Mouse (Mus musculus) kidney, postnatal 0 days (tissue): Measurements from ENCODE around the gene Ano3. TPM values are rescaled to one million over a fixed set of nuclear protein-coding genes. Genes with fewer than 3 reads are reported as not detected.

Source experiments
- ATAC-seq: fragments of 200-750 bp; cut with Nextera tagmentation; replicated peaks from 2 replicates; pipeline ENCODE4 v1.8.0; 2017; ENCODE audit warnings: low read depth, moderate number of reproducible peaks, moderate TSS enrichment, moderate library complexity; ENCODE audit not compliant: low FRiP score
- DNase-seq: peaks from one replicate; pipeline ENCODE4 v3.0.0-alpha.2; 2016; ENCODE audit warnings: low spot score
- H3K27ac ChIP-seq: fragments of 300-500 bp; sonication (generic); 2 replicates; pipeline ENCODE4 v1.5.1; 2014; ENCODE audit warnings: mild to moderate bottlenecking
- H3K27me3 ChIP-seq: fragments of 300-500 bp; sonication (generic); 2 replicates; pipeline ENCODE4 v1.6.1; 2014; ENCODE audit warnings: low read length, mixed read lengths; ENCODE audit not compliant: insufficient read depth
- H3K36me3 ChIP-seq: fragments of 300-500 bp; sonication (generic); 2 replicates; pipeline ENCODE4 v1.6.1; 2014; ENCODE audit warnings: low read length, mixed read lengths; ENCODE audit not compliant: insufficient read depth
- H3K4me1 ChIP-seq: fragments of 300-500 bp; sonication (generic); replicated peaks from 2 replicates; pipeline ENCODE4 v1.6.1; 2014; ENCODE audit warnings: antibody characterized with exemption, low read length, mixed read lengths; ENCODE audit not compliant: insufficient read depth
- H3K4me2 ChIP-seq: fragments of 300-500 bp; sonication (generic); 2 replicates; pipeline ENCODE4 v1.6.1; 2014; ENCODE audit warnings: mild to moderate bottlenecking, low read length, moderate library complexity, mixed read lengths
- H3K4me3 ChIP-seq: fragments of 300-500 bp; sonication (generic); replicated peaks from 2 replicates; pipeline ENCODE4 v1.5.1; 2014; ENCODE audit warnings: low read depth, low read length
- H3K9ac ChIP-seq: fragments of 300-500 bp; sonication (generic); 2 replicates; pipeline ENCODE4 v1.6.1; 2014; ENCODE audit warnings: low read depth, low read length
- H3K9me3 ChIP-seq: fragments of 300-500 bp; sonication (generic); replicated peaks from 2 replicates; pipeline ENCODE4 v1.6.1; 2016; ENCODE audit warnings: low read length, inconsistent platforms, mixed read lengths
- CTCF ChIP-seq: IDR thresholded peaks from 2 replicates; pipeline ENCODE4 v1.5.1; 2016; ENCODE audit warnings: antibody characterized with exemption, low read depth, mild to moderate bottlenecking, moderate library complexity
- WGBS: fragments of 180-500 bp; shearing (Covaris S2); extraction: QIAGEN DNeasy Blood & Tissue Kit; methylation state at CpG from one replicate; pipeline ENCODE4 v1.1.7; 2014; 5-methylcytosine and 5-hydroxymethylcytosine counted together
- polyA plus RNA-seq: library from polyadenylated mRNA; unstranded; fragments of >200 nt; fragmentation: Nextera tagmentation; extraction: Ambion mirVana; gene quantifications from 2 replicates; pipeline ENCODE4 v1.2.1, GENCODE M21; 2015

Ano3 gene
- polyA plus RNA-seq, 1 experiment from 2014 or later: 0.57 TPM

- H3K4me1 ChIP-seq: no peaks in the 10 kb centered on the region
- no peaks in the 10 kb centered on the region for H3K36me3 ChIP-seq
- no peak for TF ChIP-seq CTCF
- no peak for DNase-seq
- no peak overlapping the region for H3K9ac ChIP-seq
- H3K4me3 ChIP-seq: no peak overlapping the region
- no peaks in the 10 kb centered on the region for H3K9me3 ChIP-seq
- WGBS: 62% methylated on average over 7 of the region's 7 CpGs
- no peak for ATAC-seq
- H3K4me2 ChIP-seq: no peak overlapping the region
- no peaks in the 10 kb centered on the region for H3K27me3 ChIP-seq
- H3K27ac ChIP-seq: no peak overlapping the region
Observed at GRCm38 (mm10) chr2:110839559-110840243, 111.0 kb downstream of the Ano3 start.

DNA sequence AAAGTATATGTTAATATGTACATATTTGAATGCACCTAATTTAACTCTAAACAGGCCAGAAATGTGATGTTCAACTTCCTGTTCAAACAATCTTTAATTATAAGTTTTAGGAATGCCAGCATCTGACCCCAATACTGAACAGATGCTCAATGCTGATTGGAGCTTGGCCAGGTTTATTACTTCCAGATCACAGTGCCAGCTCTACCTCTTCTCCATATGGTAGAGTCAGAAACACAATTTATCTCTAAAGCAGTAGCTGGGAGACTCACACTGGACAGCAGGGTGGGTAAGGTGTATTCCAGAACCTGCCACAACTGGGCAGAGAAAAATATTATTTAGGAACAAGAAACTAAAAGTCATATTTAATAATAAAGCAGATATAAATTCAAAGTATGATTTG, 134.5 kb downstream of the Ano3 start:
- no peak for TF ChIP-seq CTCF
- Histone ChIP-seq H3K4me1 (no peaks in the 10 kb centered on the region), H3K9me3 (no peaks in the 10 kb centered on the region), H3K27me3 (no peaks in the 10 kb centered on the region), H3K4me3 (no peak overlapping the region), H3K36me3 (no peaks in the 10 kb centered on the region), H3K27ac (no peak overlapping the region), H3K4me2 (no peak overlapping the region), H3K9ac (no peak overlapping the region)
- no peak for ATAC-seq
- no peak for DNase-seq

DNA sequence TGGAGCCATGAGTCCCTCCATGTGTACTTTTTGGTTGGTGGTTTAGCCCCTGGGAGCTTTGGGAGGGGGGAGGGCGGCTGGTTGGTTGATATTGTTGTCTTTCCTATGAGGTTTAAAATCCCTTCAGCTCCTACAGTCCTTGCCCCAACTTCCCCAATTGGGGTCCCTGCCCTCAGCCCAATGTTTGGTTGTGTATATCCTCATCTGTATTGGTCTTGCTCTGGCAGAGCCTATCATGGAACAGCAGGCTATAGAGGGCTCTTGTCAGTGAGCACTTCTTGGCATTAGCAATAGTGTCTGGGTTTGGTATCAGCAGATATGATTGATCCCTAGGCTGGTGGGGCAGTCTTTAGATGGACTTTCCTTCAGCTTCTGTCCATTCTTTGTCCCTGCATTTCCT, 135.8 kb downstream of the Ano3 start:
- Histone ChIP-seq H3K4me3 (no peak overlapping the region), H3K4me2 (no peak overlapping the region), H3K27me3 (no peaks in the 10 kb centered on the region), H3K4me1 (no peaks in the 10 kb centered on the region), H3K9ac (no peak overlapping the region), H3K36me3 (no peaks in the 10 kb centered on the region), H3K9me3 (no peaks in the 10 kb centered on the region), H3K27ac (no peak overlapping the region)
- no peak for DNase-seq
- no peak for ATAC-seq
- no peak for TF ChIP-seq CTCF
- 87% methylated on average over 1 of the region's 1 CpGs for WGBS

GRCm38 (mm10) chr2:110806302-110807093, 144.2 kb downstream of the Ano3 start:
- ATAC-seq (no peak), DNase-seq (no peak)
- no peak overlapping the region for H3K4me3 ChIP-seq
- no peak for TF ChIP-seq CTCF
- no peak overlapping the region for H3K9ac ChIP-seq
- no peaks in the 10 kb centered on the region for H3K4me1 ChIP-seq
- H3K27ac ChIP-seq: no peak overlapping the region
- H3K36me3 ChIP-seq: no peaks in the 10 kb centered on the region
- H3K9me3 ChIP-seq: no peaks in the 10 kb centered on the region
- no peaks in the 10 kb centered on the region for H3K27me3 ChIP-seq
- WGBS: 80% methylated on average over 5 of the region's 5 CpGs
- no peak overlapping the region for H3K4me2 ChIP-seq

DNA sequence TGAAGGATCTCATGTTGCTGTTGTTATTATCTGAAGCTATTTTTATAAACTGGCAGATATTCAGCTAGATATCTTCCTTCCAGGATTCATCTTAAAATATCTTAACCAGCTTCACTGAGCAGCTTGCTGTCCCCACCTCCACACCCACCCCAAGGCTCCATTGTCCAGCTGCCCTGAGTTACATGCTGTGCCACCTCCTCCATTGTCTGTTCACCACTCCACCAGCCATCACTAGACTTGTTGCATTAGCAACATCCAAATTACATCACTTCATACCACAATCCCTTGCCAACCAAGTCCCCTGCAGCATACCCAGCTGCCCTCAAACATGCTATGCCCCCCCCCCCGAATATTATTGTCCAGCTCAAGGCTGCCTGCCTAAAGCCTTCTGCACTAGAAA, 154.8 kb downstream of the Ano3 start:
- no peaks in the 10 kb centered on the region for H3K4me1 ChIP-seq
- H3K27ac ChIP-seq: no peak overlapping the region
- 57% methylated on average over 1 of the region's 1 CpGs for WGBS
- no peak for TF ChIP-seq CTCF
- no peak overlapping the region for H3K4me3 ChIP-seq
- ATAC-seq (no peak), DNase-seq (no peak)
- H3K9ac ChIP-seq: no peak overlapping the region
- no peaks in the 10 kb centered on the region for H3K9me3 ChIP-seq
- no peak overlapping the region for H3K4me2 ChIP-seq
- H3K27me3 ChIP-seq: no peaks in the 10 kb centered on the region
- no peaks in the 10 kb centered on the region for H3K36me3 ChIP-seq

- Histone ChIP-seq H3K27ac (no peak overlapping the region), H3K27me3 (no peaks in the 10 kb centered on the region), H3K4me3 (no peak overlapping the region), H3K4me2 (no peak overlapping the region), H3K9me3 (no peaks in the 10 kb centered on the region), H3K9ac (no peak overlapping the region), H3K36me3 (no peaks in the 10 kb centered on the region), H3K4me1 (no peaks in the 10 kb centered on the region)
- ATAC-seq (no peak), DNase-seq (no peak)
- no peak for TF ChIP-seq CTCF
- WGBS: 72% methylated on average over 3 of the region's 3 CpGs
Observed at GRCm38 (mm10) chr2:110795433-110795832, 155.3 kb downstream of the Ano3 start.
